Mouse (Mus musculus): Measurements from ENCODE around the gene Zfp981. TPM values are rescaled to one million over a fixed set of nuclear protein-coding genes. Genes with fewer than 3 reads are reported as not detected.
"Not testable (repeated sequence)": the region's sequence is repeated elsewhere in the genome, so short reads cannot be mapped to it uniquely, and the experiment has no call there.

Zfp981 gene
- polyA plus RNA-seq, 1 experiment from 2014 or later: not detected

GRCm38 (mm10) chr4:146457126-146457525, 44.7 kb upstream of the Zfp981 start:
- H3K9me3 ChIP-seq (ENCODE audit: control insufficient read depth): peaks cover 55% of the 10 kb centered on the region

GRCm38 (mm10) chr4:146457720-146458119, 44.1 kb upstream of the Zfp981 start:
- no peak for TF ChIP-seq CTCF (IDR thresholded peaks at IDR 0.05; ENCODE audit: low read depth)
- Histone ChIP-seq H3K4me3 (ENCODE audit: low read depth, low read length) (no peak overlapping the region), H3K27ac (ENCODE audit: low read depth, low read length) (no peak overlapping the region), H3K4me1 (replicated peaks; ENCODE audit: control insufficient read depth, insufficient read depth, low read length) (no peaks in the 10 kb centered on the region), H3K36me3 (ENCODE audit: control insufficient read depth, insufficient read depth) (peaks cover 6% of the 10 kb centered on the region; the same call in 1 of the 2 replicates), H3K27me3 (replicated peaks; ENCODE audit: control insufficient read depth, insufficient read depth, low read length) (no peaks in the 10 kb centered on the region), H3K9me3 (ENCODE audit: control insufficient read depth) (peaks cover 53% of the 10 kb centered on the region), H3K9ac (ENCODE audit: low read depth, low read length) (no peak overlapping the region), H3K4me2 (replicated peaks; ENCODE audit: low read depth) (no peak overlapping the region)
- whole genome bisulfite sequencing: 67% methylated on average over 1 of the region's 1 CpGs
- ATAC-seq: peak; percentile 10; the same call in 1 of the 2 replicates

More at GRCm38 (mm10) chr4:146457126-146457525, 44.7 kb upstream of the Zfp981 start:
- TF ChIP-seq CTCF (IDR thresholded peaks at IDR 0.05; ENCODE audit: low read depth): no peak
- no peak overlapping the region for H3K27ac ChIP-seq (ENCODE audit: low read depth, low read length)
- peaks cover 6% of the 10 kb centered on the region; the same call in 1 of the 2 replicates for H3K36me3 ChIP-seq (ENCODE audit: control insufficient read depth, insufficient read depth)
- H3K4me2 ChIP-seq (replicated peaks; ENCODE audit: low read depth): no peak overlapping the region
- WGBS: 60% methylated on average over 2 of the region's 2 CpGs
- no peak for ATAC-seq
- no peaks in the 10 kb centered on the region for H3K4me1 ChIP-seq (replicated peaks; ENCODE audit: control insufficient read depth, insufficient read depth, low read length)
- H3K4me3 ChIP-seq (ENCODE audit: low read depth, low read length): no peak overlapping the region
- no peak overlapping the region for H3K9ac ChIP-seq (ENCODE audit: low read depth, low read length)
- H3K27me3 ChIP-seq (replicated peaks; ENCODE audit: control insufficient read depth, insufficient read depth, low read length): no peaks in the 10 kb centered on the region

- not testable (repeated sequence) for ATAC-seq; H3K9ac ChIP-seq (ENCODE audit: low read depth, low read length)
- 76% methylated on average over 5 of the region's 5 CpGs for WGBS
Observed at GRCm38 (mm10) chr4:146459822-146460221, 42.0 kb upstream of the Zfp981 start.

GRCm38 (mm10) chr4:146460685-146461084, 41.1 kb upstream of the Zfp981 start:
- not testable (repeated sequence) for H3K4me2 ChIP-seq (replicated peaks; ENCODE audit: low read depth); H3K27ac ChIP-seq (ENCODE audit: low read depth, low read length); H3K4me1 ChIP-seq (replicated peaks; ENCODE audit: control insufficient read depth, insufficient read depth, low read length); H3K4me3 ChIP-seq (ENCODE audit: low read depth, low read length); H3K27me3 ChIP-seq (replicated peaks; ENCODE audit: control insufficient read depth, insufficient read depth, low read length); H3K9ac ChIP-seq (ENCODE audit: low read depth, low read length); H3K36me3 ChIP-seq (ENCODE audit: control insufficient read depth, insufficient read depth)
- 81% methylated on average over 5 of the region's 5 CpGs for WGBS
- ATAC-seq: 0 out of 2 replicates have a peak, but pooled peaks have one; percentile 7
- peaks cover 42% of the 10 kb centered on the region for H3K9me3 ChIP-seq (ENCODE audit: control insufficient read depth)

More at GRCm38 (mm10) chr4:146459822-146460221, 42.0 kb upstream of the Zfp981 start:
- not testable (repeated sequence) for H3K36me3 ChIP-seq (ENCODE audit: control insufficient read depth, insufficient read depth); H3K27ac ChIP-seq (ENCODE audit: low read depth, low read length); H3K27me3 ChIP-seq (replicated peaks; ENCODE audit: control insufficient read depth, insufficient read depth, low read length); H3K4me1 ChIP-seq (replicated peaks; ENCODE audit: control insufficient read depth, insufficient read depth, low read length); H3K4me3 ChIP-seq (ENCODE audit: low read depth, low read length); H3K4me2 ChIP-seq (replicated peaks; ENCODE audit: low read depth)
- H3K9me3 ChIP-seq (ENCODE audit: control insufficient read depth): peaks cover 43% of the 10 kb centered on the region

GRCm38 (mm10) chr4:146463649-146464351, 38.0 kb upstream of the Zfp981 start:
- peaks cover 15% of the 10 kb centered on the region for H3K9me3 ChIP-seq (ENCODE audit: control insufficient read depth)
- H3K36me3 ChIP-seq (ENCODE audit: control insufficient read depth, insufficient read depth); H3K9ac ChIP-seq (ENCODE audit: low read depth, low read length); H3K27me3 ChIP-seq (replicated peaks; ENCODE audit: control insufficient read depth, insufficient read depth, low read length); H3K4me2 ChIP-seq (replicated peaks; ENCODE audit: low read depth); ATAC-seq; H3K27ac ChIP-seq (ENCODE audit: low read depth, low read length); H3K4me3 ChIP-seq (ENCODE audit: low read depth, low read length); H3K4me1 ChIP-seq (replicated peaks; ENCODE audit: control insufficient read depth, insufficient read depth, low read length): not testable (repeated sequence)
- WGBS: 91% methylated on average over 17 of the region's 19 CpGs

- not testable (repeated sequence) for H3K36me3 ChIP-seq (ENCODE audit: control insufficient read depth, insufficient read depth); ATAC-seq; H3K4me3 ChIP-seq (ENCODE audit: low read depth, low read length); H3K4me1 ChIP-seq (replicated peaks; ENCODE audit: control insufficient read depth, insufficient read depth, low read length); H3K4me2 ChIP-seq (replicated peaks; ENCODE audit: low read depth); H3K27ac ChIP-seq (ENCODE audit: low read depth, low read length); H3K27me3 ChIP-seq (replicated peaks; ENCODE audit: control insufficient read depth, insufficient read depth, low read length); H3K9ac ChIP-seq (ENCODE audit: low read depth, low read length)
- peaks cover 17% of the 10 kb centered on the region for H3K9me3 ChIP-seq (ENCODE audit: control insufficient read depth)
- 95% methylated on average over 10 of the region's 12 CpGs for WGBS
Observed at GRCm38 (mm10) chr4:146469984-146470383, 31.8 kb upstream of the Zfp981 start.

- peaks cover 37% of the 10 kb centered on the region for H3K9me3 ChIP-seq (ENCODE audit: control insufficient read depth)
- not testable (repeated sequence) for H3K27ac ChIP-seq (ENCODE audit: low read depth, low read length); H3K9ac ChIP-seq (ENCODE audit: low read depth, low read length); H3K4me1 ChIP-seq (replicated peaks; ENCODE audit: control insufficient read depth, insufficient read depth, low read length); H3K36me3 ChIP-seq (ENCODE audit: control insufficient read depth, insufficient read depth); H3K27me3 ChIP-seq (replicated peaks; ENCODE audit: control insufficient read depth, insufficient read depth, low read length); H3K4me2 ChIP-seq (replicated peaks; ENCODE audit: low read depth); H3K4me3 ChIP-seq (ENCODE audit: low read depth, low read length)
- WGBS: no CpG with 5 or more reads among the region's 1 CpGs
- peak; percentile 16; the same call in 1 of the 2 replicates for ATAC-seq
Observed at GRCm38 (mm10) chr4:146474181-146474580, 27.6 kb upstream of the Zfp981 start.

GRCm38 (mm10) chr4:146474716-146475676, 26.8 kb upstream of the Zfp981 start:
- ATAC-seq: peak; percentile 74
- H3K9me3 ChIP-seq (ENCODE audit: control insufficient read depth): peaks cover 33% of the 10 kb centered on the region
- WGBS: 57% methylated on average over 56 of the region's 94 CpGs

GRCm38 (mm10) chr4:146476260-146476659, 25.6 kb upstream of the Zfp981 start:
- H3K4me2 ChIP-seq (replicated peaks; ENCODE audit: low read depth); H3K4me1 ChIP-seq (replicated peaks; ENCODE audit: control insufficient read depth, insufficient read depth, low read length); H3K4me3 ChIP-seq (ENCODE audit: low read depth, low read length); H3K27ac ChIP-seq (ENCODE audit: low read depth, low read length); H3K9ac ChIP-seq (ENCODE audit: low read depth, low read length); H3K36me3 ChIP-seq (ENCODE audit: control insufficient read depth, insufficient read depth); H3K27me3 ChIP-seq (replicated peaks; ENCODE audit: control insufficient read depth, insufficient read depth, low read length); ATAC-seq: not testable (repeated sequence)
- 97% methylated on average over 2 of the region's 2 CpGs for WGBS
- peaks cover 40% of the 10 kb centered on the region for H3K9me3 ChIP-seq (ENCODE audit: control insufficient read depth)

More at GRCm38 (mm10) chr4:146474716-146475676, 26.8 kb upstream of the Zfp981 start:
- H3K4me2 ChIP-seq (replicated peaks; ENCODE audit: low read depth); H3K4me3 ChIP-seq (ENCODE audit: low read depth, low read length); H3K9ac ChIP-seq (ENCODE audit: low read depth, low read length); H3K4me1 ChIP-seq (replicated peaks; ENCODE audit: control insufficient read depth, insufficient read depth, low read length); H3K27ac ChIP-seq (ENCODE audit: low read depth, low read length); H3K36me3 ChIP-seq (ENCODE audit: control insufficient read depth, insufficient read depth); H3K27me3 ChIP-seq (replicated peaks; ENCODE audit: control insufficient read depth, insufficient read depth, low read length): not testable (repeated sequence)

Measured in intestine, postnatal 0 days (tissue).